Mouse (Mus musculus) spleen, postnatal 14 days (tissue): ENCODE data around the gene Bpnt1.
A peak's percentile ranks its signal among the peaks of the same experiment; 100 is the strongest.
"Not testable (repeated sequence)": the region's sequence is repeated elsewhere in the genome, so short reads cannot be mapped to it uniquely, and the experiment has no call there.

Source experiments
- DNase-seq, 2 experiments: peaks; one replicate each; pipeline ENCODE4 v3.0.0; 2021 to 2022; ENCODE audit warnings: low spot score in 2 of 2

Gene Bpnt1

GRCm38 (mm10) chr1:185331983-185332430, at the start of gene Bpnt1:
TSS of gene Bpnt1 (plus strand) at chr1:185332149.
- DNase-seq = peak; percentile 61 to 70

GRCm38 (mm10) chr1:185282846-185283245, 49.1 kb upstream of the Bpnt1 start:
- no peak for DNase-seq

- no peak for DNase-seq
Measured at GRCm38 (mm10) chr1:185283247-185283646, 48.7 kb upstream of the Bpnt1 start.

GRCm38 (mm10) chr1:185284740-185285139, 47.2 kb upstream of the Bpnt1 start:
- DNase-seq = no peak

GRCm38 (mm10) chr1:185285171-185285570, 46.8 kb upstream of the Bpnt1 start:
- DNase-seq = no peak

- DNase-seq = no peak
Measured at GRCm38 (mm10) chr1:185287066-185287465, 44.9 kb upstream of the Bpnt1 start.

GRCm38 (mm10) chr1:185289231-185289630, 42.7 kb upstream of the Bpnt1 start:
- no peak for DNase-seq

GRCm38 (mm10) chr1:185291336-185291735, 40.6 kb upstream of the Bpnt1 start:
- DNase-seq = no peak

- DNase-seq = no peak
Measured at GRCm38 (mm10) chr1:185292646-185293360, 39.1 kb upstream of the Bpnt1 start.

- DNase-seq = no peak
Measured at GRCm38 (mm10) chr1:185296850-185297249, 35.1 kb upstream of the Bpnt1 start.

GRCm38 (mm10) chr1:185298496-185298895, 33.5 kb upstream of the Bpnt1 start:
- no peak for DNase-seq

- DNase-seq = no peak
Measured at GRCm38 (mm10) chr1:185302816-185303215, 29.1 kb upstream of the Bpnt1 start.

GRCm38 (mm10) chr1:185306836-185307235, 25.1 kb upstream of the Bpnt1 start:
- DNase-seq = no peak

GRCm38 (mm10) chr1:185307645-185308044, 24.3 kb upstream of the Bpnt1 start:
- no peak for DNase-seq

GRCm38 (mm10) chr1:185308334-185308733, 23.6 kb upstream of the Bpnt1 start:
- no peak for DNase-seq

GRCm38 (mm10) chr1:185308908-185309307, 23.0 kb upstream of the Bpnt1 start:
- DNase-seq = no peak

- DNase-seq = no peak
Measured at GRCm38 (mm10) chr1:185311949-185312348, 20.0 kb upstream of the Bpnt1 start.

- no peak for DNase-seq
Measured at GRCm38 (mm10) chr1:185314546-185314945, 17.4 kb upstream of the Bpnt1 start.

- no peak for DNase-seq
Measured at GRCm38 (mm10) chr1:185315846-185316568, 15.9 kb upstream of the Bpnt1 start.

GRCm38 (mm10) chr1:185327754-185328345, 4.1 kb upstream of the Bpnt1 start:
- DNase-seq = not testable (repeated sequence)

- peak; percentile 90 for DNase-seq
Measured at GRCm38 (mm10) chr1:185328721-185329610, 3.0 kb upstream of the Bpnt1 start, which contains the start of gene Iars2. TSS of gene Iars2 (minus strand) at chr1:185329396.

GRCm38 (mm10) chr1:185329851-185330250, 2.1 kb upstream of the Bpnt1 start:
- no peak for DNase-seq
